Mouse (Mus musculus): ENCODE results near the gene Slc1a6. TPM values are rescaled to one million over a fixed set of nuclear protein-coding genes. Genes with fewer than 3 reads are reported as not detected.
"Not testable (repeated sequence)": the region's sequence is repeated elsewhere in the genome, so short reads cannot be mapped to it uniquely, and the experiment has no call there.

Gene Slc1a6
- total RNA-seq (2021) = under 1 TPM in 1 of 2 experiments, not detected in 1; 0.14 TPM
- long read RNA-seq, experiment 1 = 0 reads
- long read RNA-seq, experiment 2 = 0 reads

- peak; percentile 24 for DNase-seq
- intact Hi-C loops (cut with DNase I; ENCODE audit: low total_unique reads) = no loop called here
Observed at GRCm38 (mm10) chr10:78779981-78780651, at the start of gene Slc1a6. Slc1a6 (plus strand) TSS chr10:78780496.

GRCm38 (mm10) chr10:78739821-78740220 is 40.5 kb upstream of the Slc1a6 start:
- DNase-seq = no peak
- intact Hi-C loops (cut with DNase I; ENCODE audit: low total_unique reads) = no loop called here

DNA sequence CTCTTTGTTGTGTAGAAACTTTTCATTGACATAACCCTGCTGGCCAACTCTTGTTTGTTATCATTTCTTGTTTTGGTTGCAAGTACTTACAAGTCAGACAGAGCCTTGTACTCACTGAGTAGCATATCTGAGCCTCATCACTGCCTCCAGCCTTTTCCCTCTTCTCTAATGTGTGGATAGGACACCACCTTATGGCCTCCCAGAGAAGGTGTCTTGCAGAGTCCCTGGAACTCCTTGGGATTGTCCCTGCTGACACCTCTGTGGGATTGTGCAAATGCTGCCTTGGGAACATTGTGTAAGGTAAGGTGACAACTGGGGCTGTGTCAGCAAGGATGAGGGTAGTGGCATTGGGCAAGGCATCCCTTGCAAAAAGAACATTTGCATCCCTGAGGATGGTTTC is 36.6 kb upstream of the Slc1a6 start:
- intact Hi-C loops (cut with DNase I; ENCODE audit: low total_unique reads) = no loop called here
- no peak for DNase-seq

GRCm38 (mm10) chr10:78745453-78746232 is 34.7 kb upstream of the Slc1a6 start:
- DNase-seq = no peak
- intact Hi-C loops (cut with DNase I; ENCODE audit: low total_unique reads) = no loop called here

- no peak for DNase-seq
- intact Hi-C loops (cut with DNase I; ENCODE audit: low total_unique reads) = no loop called here
Observed at GRCm38 (mm10) chr10:78747035-78747721, 33.1 kb upstream of the Slc1a6 start.

DNA sequence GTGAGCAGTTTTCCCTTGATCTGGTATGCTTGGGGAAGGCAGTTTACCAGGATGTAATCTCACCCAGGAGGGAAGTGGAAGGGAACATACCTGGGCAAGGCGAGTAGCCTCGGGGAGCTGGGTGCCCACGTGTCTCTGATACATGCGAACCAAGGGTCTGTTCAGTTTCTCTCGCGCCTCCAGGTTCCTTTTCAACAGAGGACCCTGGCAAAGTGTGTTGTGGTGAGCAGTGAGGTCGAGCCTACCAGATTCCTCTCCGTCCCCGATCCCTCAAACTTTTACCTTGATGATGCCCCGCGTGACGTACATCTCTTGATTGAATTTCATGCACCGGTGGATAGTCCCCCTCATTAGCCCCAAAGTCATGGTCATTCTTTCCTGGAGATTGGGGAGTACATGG is 32.1 kb upstream of the Slc1a6 start:
- intact Hi-C loops (cut with DNase I; ENCODE audit: low total_unique reads) = no loop called here
- DNase-seq = no peak

DNA sequence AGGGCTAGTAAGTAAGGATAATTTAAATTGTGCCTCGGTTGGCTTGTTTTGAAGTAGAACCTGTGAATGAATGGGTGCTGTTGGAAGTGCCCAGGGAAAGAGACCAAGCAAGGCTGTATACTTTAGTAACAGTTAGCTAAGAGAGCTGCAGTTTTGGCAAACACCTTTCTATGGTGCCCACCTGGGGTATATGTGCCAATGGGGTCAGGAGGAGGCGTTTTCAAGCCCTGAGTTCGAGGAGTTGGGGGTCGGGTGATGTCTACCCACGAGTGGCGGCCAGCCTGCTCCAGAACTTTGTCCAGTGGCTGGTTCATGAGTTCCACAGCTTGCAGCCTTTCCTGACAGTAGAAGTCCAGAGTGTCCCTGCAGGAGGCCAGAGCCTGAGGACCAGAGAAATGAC is 31.4 kb upstream of the Slc1a6 start:
- DNase-seq = no peak
- intact Hi-C loops (cut with DNase I; ENCODE audit: low total_unique reads) = no loop called here

DNA sequence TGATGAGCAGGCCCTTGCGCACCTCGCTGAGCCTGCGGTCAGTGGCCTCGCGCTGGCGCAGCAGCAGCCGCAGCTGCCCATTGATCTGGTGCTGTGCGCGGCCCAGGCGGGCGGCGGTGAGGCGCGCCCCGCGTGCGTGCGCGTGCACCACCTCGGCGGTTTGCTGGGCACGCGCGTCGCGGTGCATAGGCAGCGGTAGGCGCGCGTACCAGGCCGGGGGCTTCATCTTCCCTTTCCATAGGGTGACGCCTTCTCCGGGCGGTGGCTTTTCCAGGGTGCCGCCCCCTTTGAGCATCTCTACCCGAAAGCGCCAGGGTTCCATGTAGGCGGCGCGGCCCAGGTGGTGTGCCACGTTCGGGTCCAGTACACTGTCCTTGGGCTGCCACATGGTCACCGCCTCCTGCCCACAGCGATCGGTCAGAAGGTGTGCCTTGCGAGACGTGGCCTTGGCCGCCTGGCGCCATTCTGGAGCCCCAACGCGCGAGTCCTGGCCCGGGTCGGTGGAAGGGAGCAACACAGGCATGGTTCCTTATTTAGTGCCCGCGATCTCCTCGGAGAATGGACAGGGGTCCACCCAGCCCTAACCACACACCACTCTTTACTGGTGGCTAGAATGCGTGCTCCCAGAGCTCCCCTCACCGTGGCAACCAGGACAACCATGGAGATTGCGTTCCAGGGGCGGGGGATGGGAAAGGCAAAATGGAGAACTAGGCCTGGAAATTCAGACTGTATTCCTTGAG is 27.7 kb upstream of the Slc1a6 start, which contains the start of gene Ccdc105:
Gene Ccdc105 (minus strand): TSS at position 614 of the 740 bp plus-strand sequence.
- peak; percentile 30 for DNase-seq
- intact Hi-C loops (cut with DNase I; ENCODE audit: low total_unique reads) = no loop called here

- DNase-seq = peak; percentile 42
- intact Hi-C loops (cut with DNase I; ENCODE audit: low total_unique reads) = no loop called here
Observed at GRCm38 (mm10) chr10:78756021-78756420, 24.3 kb upstream of the Slc1a6 start.

DNA sequence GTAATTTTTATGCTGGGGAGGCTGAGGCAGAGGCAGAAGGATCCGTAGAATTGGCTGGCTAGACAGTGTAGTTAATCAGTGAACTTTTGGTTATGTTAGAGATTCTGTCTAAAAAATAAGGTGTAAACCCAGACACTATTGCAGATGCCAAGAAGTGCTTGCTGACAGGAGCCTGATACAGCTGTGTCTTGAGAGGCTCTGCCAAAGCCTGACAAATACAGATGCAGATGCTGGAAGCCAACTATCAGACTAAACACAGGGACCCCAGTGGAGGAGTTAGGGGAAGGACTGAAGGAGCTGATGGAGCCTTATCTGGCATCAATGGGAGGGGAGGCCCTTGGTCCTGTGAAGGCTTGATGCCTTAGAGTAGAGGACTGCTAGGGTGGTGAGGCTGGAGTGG is 14.7 kb upstream of the Slc1a6 start:
- DNase-seq = no peak
- intact Hi-C loops (cut with DNase I; ENCODE audit: low total_unique reads) = no loop called here

- no peak for DNase-seq
- intact Hi-C loops (cut with DNase I; ENCODE audit: low total_unique reads) = no loop called here
Observed at GRCm38 (mm10) chr10:78775830-78776229, 4.5 kb upstream of the Slc1a6 start.

DNA sequence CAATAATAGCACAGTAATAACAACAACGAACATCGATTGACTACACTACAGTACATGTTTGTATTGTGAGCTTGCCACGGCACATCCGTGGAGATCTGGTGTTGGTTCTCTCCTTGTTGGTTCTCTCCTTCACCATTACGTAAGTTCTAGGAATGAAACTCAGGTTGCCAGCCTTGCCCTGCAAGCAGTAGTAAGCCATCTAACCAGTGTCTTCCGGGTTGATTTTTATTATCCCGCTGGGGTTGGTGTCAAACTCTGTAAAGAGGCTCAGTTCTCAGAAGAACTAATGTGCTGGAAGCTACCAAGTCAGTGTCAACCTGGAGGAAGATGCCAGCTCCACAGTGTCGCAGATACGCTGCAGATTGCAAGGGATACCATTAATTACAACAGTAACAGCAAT is 769 bp upstream of the Slc1a6 start:
- intact Hi-C loops (cut with DNase I; ENCODE audit: low total_unique reads) = no loop called here
- DNase-seq = no peak

DNA sequence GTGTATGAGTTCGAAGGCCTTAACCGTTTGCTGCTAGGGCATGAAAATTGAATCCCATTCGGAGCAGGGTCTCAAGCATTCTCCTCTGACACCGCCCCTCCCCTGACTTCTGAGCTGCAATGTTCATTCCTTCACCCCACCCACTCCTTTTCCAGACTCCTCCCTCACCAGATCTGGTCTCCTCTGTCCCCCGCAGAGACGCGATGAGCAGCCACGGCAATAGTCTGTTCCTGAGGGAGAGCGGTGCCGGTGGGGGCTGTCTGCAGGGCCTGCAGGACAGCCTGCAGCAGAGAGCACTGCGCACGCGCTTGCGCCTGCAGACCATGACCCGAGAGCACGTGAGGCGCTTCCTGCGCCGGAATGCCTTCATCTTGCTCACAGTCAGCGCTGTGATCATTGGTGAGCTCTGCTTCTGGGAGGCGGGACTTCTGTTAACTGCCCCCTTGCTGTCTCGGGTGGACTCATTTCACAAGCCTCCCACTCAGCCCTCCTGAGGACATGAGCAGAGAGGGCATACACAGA is 7.3 kb downstream of the Slc1a6 start:
- intact Hi-C loops (cut with DNase I; ENCODE audit: low total_unique reads) = no loop called here

DNA sequence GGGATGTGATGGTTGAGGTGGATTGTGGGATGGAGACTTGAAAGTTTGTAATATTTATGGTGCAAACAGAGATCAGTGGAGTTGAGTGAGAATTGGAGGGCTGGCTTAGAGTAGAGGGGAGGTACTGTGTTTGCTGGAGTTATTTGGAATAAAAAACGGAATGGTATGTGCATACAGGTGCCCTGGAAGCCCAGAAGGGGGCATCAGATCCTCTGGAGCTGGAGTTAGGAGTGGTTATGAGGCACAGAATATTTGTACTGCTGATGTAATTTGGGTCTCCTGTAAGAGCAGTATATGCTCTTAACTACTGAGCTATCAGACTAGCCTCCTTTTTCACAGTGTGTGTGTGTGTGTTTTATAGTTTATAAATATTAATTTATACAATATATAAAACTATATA is 10.3 kb downstream of the Slc1a6 start:
- no peak for DNase-seq
- intact Hi-C loops (cut with DNase I; ENCODE audit: low total_unique reads) = no loop called here

More for the DNA sequence above, 7.3 kb downstream of the Slc1a6 start:
- DNase-seq = peak; percentile 78

DNA sequence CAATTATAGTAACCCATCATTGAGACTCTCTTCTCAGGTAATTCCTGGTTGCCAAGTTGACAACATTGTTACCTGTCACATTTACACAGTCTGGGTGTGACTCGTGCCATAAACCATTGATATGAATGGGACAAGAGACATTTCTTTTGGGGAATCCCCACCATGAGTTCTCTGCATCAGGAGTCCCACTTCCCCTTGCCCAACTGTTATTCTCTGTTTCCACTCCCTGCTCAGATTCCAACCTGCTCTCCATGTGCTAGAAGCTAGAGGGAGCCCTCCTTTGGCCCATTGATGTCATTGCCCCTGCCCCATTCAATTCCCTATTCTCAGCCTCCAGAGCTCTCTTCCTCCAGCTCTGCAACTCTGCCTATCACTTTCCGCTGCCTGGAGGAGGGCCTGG is 21.2 kb downstream of the Slc1a6 start:
- DNase-seq = no peak
- intact Hi-C loops (cut with DNase I; ENCODE audit: low total_unique reads) = no loop called here

GRCm38 (mm10) chr10:78812358-78813060 is 32.2 kb downstream of the Slc1a6 start:
- intact Hi-C loops (cut with DNase I; ENCODE audit: low total_unique reads) = no loop called here
- no peak for DNase-seq

DNA sequence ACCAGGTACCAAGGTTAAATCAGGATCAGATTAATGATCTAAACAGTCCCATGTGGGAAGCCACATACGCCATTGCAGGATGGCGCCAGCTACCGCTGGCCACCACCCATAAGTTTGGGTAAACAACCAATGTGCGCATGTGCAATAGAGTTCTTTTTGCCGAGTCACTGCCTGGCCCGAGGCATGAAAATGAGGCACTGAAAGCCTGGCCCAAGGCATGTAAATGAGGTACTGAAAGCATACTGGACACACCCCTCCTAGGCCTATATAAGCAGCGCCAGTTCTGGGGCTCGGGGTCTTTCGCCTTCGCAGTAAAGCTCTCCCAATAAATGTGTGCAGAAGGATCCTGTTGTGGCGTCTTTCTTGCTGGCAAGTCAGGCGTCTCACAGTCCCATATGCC is 60.2 kb downstream of the Slc1a6 start:
- intact Hi-C loops (cut with DNase I; ENCODE audit: low total_unique reads); DNase-seq: not testable (repeated sequence)

- no peak for DNase-seq
- intact Hi-C loops (cut with DNase I; ENCODE audit: low total_unique reads) = no loop called here
Observed at GRCm38 (mm10) chr10:78852066-78852465, 71.8 kb downstream of the Slc1a6 start, which contains the start of gene Olfr1356. Olfr1356 (minus strand) TSS chr10:78852166.

All from gastrocnemius, postnatal 14 days (tissue).